Mouse (Mus musculus): Measurements from ENCODE around the gene Maco1.

- TF ChIP-seq CTCF (IDR thresholded peaks at IDR 0.05; ENCODE audit: insufficient read depth, low read length), result 0 out of 2 replicates have a peak, but pooled peaks have one; percentile 23
- TF ChIP-seq POLR2A (IDR thresholded peaks at IDR 0.05; ENCODE audit: borderline replicate concordance, extremely low read depth, low read depth, low read length), result no peak
Measured at GRCm38 (mm10) chr4:134793213-134793956, 59.8 kb downstream of the Maco1 start.

Data from lung, adult 2 months (tissue).